Mouse (Mus musculus): ENCODE results near the gene Tmem200b. TPM values are rescaled to one million over a fixed set of nuclear protein-coding genes. Genes with fewer than 3 reads are reported as not detected.

Gene Tmem200b
- polyA plus RNA-seq, 1 experiment from 2014 or later = 3.0 TPM

- Histone ChIP-seq H3K4me1 (no peaks in the 10 kb centered on the region), H3K9me3 (no peaks in the 10 kb centered on the region), H3K4me2 (no peak overlapping the region), H3K27ac (no peak overlapping the region), H3K27me3 (no peaks in the 10 kb centered on the region), H3K36me3 (peaks cover 70% of the 10 kb centered on the region), H3K9ac (no peak overlapping the region), H3K4me3 (no peak overlapping the region)
- WGBS = 72% methylated on average over 2 of the region's 2 CpGs
- no peak for ATAC-seq (ENCODE audit: insufficient number of reproducible peaks, insufficient read depth, low FRiP score, low TSS enrichment, low read depth)
Measured at GRCm38 (mm10) chr4:131968873-131969272, 47.3 kb downstream of the Tmem200b start.

- H3K9me3 ChIP-seq = no peaks in the 10 kb centered on the region
- H3K9ac ChIP-seq = no peak overlapping the region
- H3K4me2 ChIP-seq = no peak overlapping the region
- H3K27me3 ChIP-seq = no peaks in the 10 kb centered on the region
- WGBS = 85% methylated on average over 7 of the region's 7 CpGs
- H3K27ac ChIP-seq = no peak overlapping the region
- no peaks in the 10 kb centered on the region for H3K4me1 ChIP-seq
- no peak overlapping the region for H3K4me3 ChIP-seq
- no peak for ATAC-seq (ENCODE audit: insufficient number of reproducible peaks, insufficient read depth, low FRiP score, low TSS enrichment, low read depth)
- H3K36me3 ChIP-seq = peaks cover 74% of the 10 kb centered on the region
Measured at GRCm38 (mm10) chr4:131970244-131970853, 48.8 kb downstream of the Tmem200b start.

Other genes starting within 250 kb of the Tmem200b start
- 30.0 and 34.3 TPM in 2 replicates for gene Ptpru, start 83.5 kb upstream of the Tmem200b start, polyA plus RNA-seq (2015; fragmentation: Nextera tagmentation; extraction: Ambion mirVana)
- 51.2 and 58.6 TPM in 2 replicates for gene Mecr, start 78.3 kb upstream of the Tmem200b start, polyA plus RNA-seq (2015; fragmentation: Nextera tagmentation; extraction: Ambion mirVana)
- gene Srsf4, start 48.2 kb upstream of the Tmem200b start, polyA plus RNA-seq (2015; fragmentation: Nextera tagmentation; extraction: Ambion mirVana) = 126 and 127 TPM in 2 replicates
- gene Gm10300, start 152.9 kb downstream of the Tmem200b start, polyA plus RNA-seq (2015; fragmentation: Nextera tagmentation; extraction: Ambion mirVana) = 0.11 TPM in 1 of 2 replicates, not detected in the other
- gene Epb41, start 153.6 kb downstream of the Tmem200b start, polyA plus RNA-seq (2015; fragmentation: Nextera tagmentation; extraction: Ambion mirVana) = 69.6 and 80.3 TPM in 2 replicates
- gene Oprd1, start 222.7 kb downstream of the Tmem200b start, polyA plus RNA-seq (2015; fragmentation: Nextera tagmentation; extraction: Ambion mirVana) = 0.50 and 0.55 TPM in 2 replicates